Mouse (Mus musculus): ENCODE results near the gene Kcnn1. TPM values are rescaled to one million over a fixed set of nuclear protein-coding genes. Genes with fewer than 3 reads are reported as not detected.

Gene Kcnn1
- polyA plus RNA-seq, 1 experiment, result 0.72 TPM

DNA sequence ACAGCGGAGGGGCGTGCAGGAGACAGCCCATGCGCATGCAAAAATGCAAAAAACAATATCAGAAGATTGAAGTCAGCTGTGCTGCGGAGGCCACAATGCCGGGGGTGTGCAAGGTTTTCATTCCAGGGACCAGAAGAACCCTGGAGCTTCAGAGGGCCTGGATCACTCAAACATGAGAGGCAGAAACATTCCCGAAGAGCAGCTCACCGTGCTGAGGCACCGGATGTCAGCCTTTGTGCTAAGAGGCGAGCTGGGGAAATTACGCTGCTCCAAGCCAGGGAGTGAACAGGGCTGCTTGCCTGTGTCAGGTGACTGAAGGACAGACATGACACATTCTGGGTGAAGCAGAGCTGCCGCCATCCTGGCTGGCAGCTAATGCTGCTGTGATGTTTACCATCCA lies 17.5 kb upstream of the Kcnn1 start:
- Histone ChIP-seq H3K27ac (ENCODE audit: control insufficient read depth, insufficient read depth, low read depth, low read length) (no peak overlapping the region), H3K4me3 (ENCODE audit: control insufficient read depth, low read depth, low read length) (no peak overlapping the region)
- TF ChIP-seq CTCF (IDR thresholded peaks at IDR 0.05; ENCODE audit: control insufficient read depth, insufficient read depth, insufficient replicate concordance, low read depth, low read length) (no peak), POLR2A (IDR thresholded peaks at IDR 0.05; ENCODE audit: control insufficient read depth, low read depth, low read length) (no peak)

DNA sequence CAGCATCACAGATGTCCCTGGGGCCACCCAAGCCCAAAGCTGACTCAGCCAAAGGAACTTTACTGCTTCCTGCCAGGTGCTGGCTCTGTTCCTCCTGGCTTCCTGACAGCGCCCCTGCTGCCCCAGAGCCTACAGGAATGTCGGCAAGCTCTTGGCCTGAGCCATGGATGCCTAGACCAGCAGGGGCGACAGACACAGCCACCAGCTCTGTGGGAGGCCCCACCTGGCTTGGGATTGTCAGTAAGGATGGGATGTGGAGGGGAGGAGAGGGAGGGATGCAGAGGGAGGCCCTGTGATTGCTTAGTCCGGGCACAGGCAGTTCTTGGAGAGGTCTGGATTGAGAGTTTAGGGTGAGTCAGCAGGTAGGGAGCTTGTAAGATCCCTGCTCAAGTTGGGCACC lies 17.1 kb upstream of the Kcnn1 start:
- H3K27me3 ChIP-seq (ENCODE audit: control insufficient read depth, insufficient read depth, low read length), result no peaks in the 10 kb centered on the region
- H3K4me1 ChIP-seq (ENCODE audit: control insufficient read depth, insufficient read depth, low read length), result no peaks in the 10 kb centered on the region; the same call in 1 of the 2 replicates
- H3K36me3 ChIP-seq (ENCODE audit: control insufficient read depth, insufficient read depth, low read length), result no peaks in the 10 kb centered on the region
- no peak overlapping the region for H3K27ac ChIP-seq (ENCODE audit: control insufficient read depth, insufficient read depth, low read depth, low read length)
- H3K4me3 ChIP-seq (ENCODE audit: control insufficient read depth, low read depth, low read length), result no peak overlapping the region
- no peak for TF ChIP-seq POLR2A (IDR thresholded peaks at IDR 0.05; ENCODE audit: control insufficient read depth, low read depth, low read length)
- no peak for TF ChIP-seq CTCF (IDR thresholded peaks at IDR 0.05; ENCODE audit: control insufficient read depth, insufficient read depth, insufficient replicate concordance, low read depth, low read length)

More for the DNA sequence above, 17.5 kb upstream of the Kcnn1 start:
- H3K27me3 ChIP-seq (ENCODE audit: control insufficient read depth, insufficient read depth, low read length), result no peaks in the 10 kb centered on the region
- H3K4me1 ChIP-seq (ENCODE audit: control insufficient read depth, insufficient read depth, low read length), result no peaks in the 10 kb centered on the region; the same call in 1 of the 2 replicates
- H3K36me3 ChIP-seq (ENCODE audit: control insufficient read depth, insufficient read depth, low read length), result no peaks in the 10 kb centered on the region

DNA sequence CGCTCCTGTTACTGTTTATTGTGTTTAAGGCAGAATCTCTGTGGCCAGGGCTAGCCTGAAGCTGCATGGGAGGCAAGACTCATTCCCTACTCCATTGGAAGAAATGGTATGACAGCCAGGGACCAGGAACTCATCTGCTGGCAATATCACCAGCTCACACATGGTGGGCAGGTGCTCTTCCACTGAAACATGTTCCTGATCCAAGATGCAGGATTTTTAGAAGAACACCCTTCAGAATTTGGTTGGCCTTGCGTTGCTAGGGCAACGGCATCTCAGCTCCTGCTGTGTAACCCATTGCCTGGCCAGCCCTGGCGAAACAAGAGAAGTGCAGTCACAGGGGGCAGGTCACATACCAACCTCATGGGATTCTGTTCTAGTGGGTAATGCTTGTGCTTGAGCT lies 16.4 kb upstream of the Kcnn1 start:
- H3K27ac ChIP-seq (ENCODE audit: control insufficient read depth, insufficient read depth, low read depth, low read length), result no peak overlapping the region
- no peaks in the 10 kb centered on the region for H3K27me3 ChIP-seq (ENCODE audit: control insufficient read depth, insufficient read depth, low read length)
- no peak for TF ChIP-seq CTCF (IDR thresholded peaks at IDR 0.05; ENCODE audit: control insufficient read depth, insufficient read depth, insufficient replicate concordance, low read depth, low read length)
- no peak for TF ChIP-seq POLR2A (IDR thresholded peaks at IDR 0.05; ENCODE audit: control insufficient read depth, low read depth, low read length)
- H3K4me1 ChIP-seq (ENCODE audit: control insufficient read depth, insufficient read depth, low read length), result peaks cover under 1% of the 10 kb centered on the region; the same call in 1 of the 2 replicates
- H3K4me3 ChIP-seq (ENCODE audit: control insufficient read depth, low read depth, low read length), result no peak overlapping the region
- H3K36me3 ChIP-seq (ENCODE audit: control insufficient read depth, insufficient read depth, low read length), result no peaks in the 10 kb centered on the region

DNA sequence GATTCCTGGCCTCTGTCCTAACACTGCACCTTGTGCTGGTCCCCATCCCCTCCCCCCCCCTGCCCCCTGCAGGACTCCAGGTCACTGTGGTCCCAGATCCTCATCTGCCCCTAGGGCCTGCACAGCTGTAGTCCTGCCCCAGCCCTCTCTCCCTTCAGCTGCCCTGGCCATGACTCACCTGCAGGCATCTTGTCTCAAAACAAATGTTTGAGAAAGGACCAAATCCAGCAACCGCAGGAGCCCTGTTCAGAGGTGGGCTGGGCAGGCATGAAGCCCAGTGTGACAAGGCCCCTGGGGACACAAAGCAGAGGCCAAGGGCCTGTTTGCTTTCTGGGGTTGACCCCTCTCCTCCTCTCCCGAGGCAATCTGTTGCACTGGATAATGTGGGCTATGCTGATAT lies 15.1 kb upstream of the Kcnn1 start:
- TF ChIP-seq CTCF (IDR thresholded peaks at IDR 0.05; ENCODE audit: control insufficient read depth, insufficient read depth, insufficient replicate concordance, low read depth, low read length) (no peak), POLR2A (IDR thresholded peaks at IDR 0.05; ENCODE audit: control insufficient read depth, low read depth, low read length) (no peak)
- Histone ChIP-seq H3K27me3 (ENCODE audit: control insufficient read depth, insufficient read depth, low read length) (no peaks in the 10 kb centered on the region), H3K27ac (ENCODE audit: control insufficient read depth, insufficient read depth, low read depth, low read length) (no peak overlapping the region), H3K36me3 (ENCODE audit: control insufficient read depth, insufficient read depth, low read length) (no peaks in the 10 kb centered on the region), H3K4me3 (ENCODE audit: control insufficient read depth, low read depth, low read length) (no peak overlapping the region), H3K4me1 (ENCODE audit: control insufficient read depth, insufficient read depth, low read length) (peaks cover 3% of the 10 kb centered on the region; the same call in 1 of the 2 replicates)

DNA sequence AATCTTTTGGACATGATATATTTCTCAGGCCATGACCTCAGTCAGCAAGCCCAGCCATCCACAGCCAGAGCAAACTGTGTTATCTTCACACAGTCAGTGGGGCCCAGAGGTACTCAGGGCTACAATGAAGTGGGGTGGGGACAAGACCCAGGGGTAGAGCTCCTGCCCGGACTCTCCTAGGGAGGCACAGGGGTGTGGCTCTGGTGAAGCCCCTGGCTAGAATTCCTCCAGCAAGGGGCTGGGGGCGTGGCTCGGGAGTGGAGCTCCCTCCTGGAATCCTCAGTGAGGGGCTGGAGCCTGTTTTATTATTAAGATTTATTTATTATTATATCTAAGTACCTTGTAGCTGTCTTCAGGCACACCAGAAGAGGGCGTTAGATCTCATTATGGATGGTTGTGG lies 13.3 kb upstream of the Kcnn1 start:
- TF ChIP-seq POLR2A (IDR thresholded peaks at IDR 0.05; ENCODE audit: control insufficient read depth, low read depth, low read length) (no peak), CTCF (IDR thresholded peaks at IDR 0.05; ENCODE audit: control insufficient read depth, insufficient read depth, insufficient replicate concordance, low read depth, low read length) (no peak)
- H3K27ac ChIP-seq (ENCODE audit: control insufficient read depth, insufficient read depth, low read depth, low read length), result no peak overlapping the region
- H3K4me1 ChIP-seq (ENCODE audit: control insufficient read depth, insufficient read depth, low read length), result peaks cover 7% of the 10 kb centered on the region
- H3K27me3 ChIP-seq (ENCODE audit: control insufficient read depth, insufficient read depth, low read length), result no peaks in the 10 kb centered on the region
- H3K4me3 ChIP-seq (ENCODE audit: control insufficient read depth, low read depth, low read length), result no peak overlapping the region
- no peaks in the 10 kb centered on the region for H3K36me3 ChIP-seq (ENCODE audit: control insufficient read depth, insufficient read depth, low read length)

DNA sequence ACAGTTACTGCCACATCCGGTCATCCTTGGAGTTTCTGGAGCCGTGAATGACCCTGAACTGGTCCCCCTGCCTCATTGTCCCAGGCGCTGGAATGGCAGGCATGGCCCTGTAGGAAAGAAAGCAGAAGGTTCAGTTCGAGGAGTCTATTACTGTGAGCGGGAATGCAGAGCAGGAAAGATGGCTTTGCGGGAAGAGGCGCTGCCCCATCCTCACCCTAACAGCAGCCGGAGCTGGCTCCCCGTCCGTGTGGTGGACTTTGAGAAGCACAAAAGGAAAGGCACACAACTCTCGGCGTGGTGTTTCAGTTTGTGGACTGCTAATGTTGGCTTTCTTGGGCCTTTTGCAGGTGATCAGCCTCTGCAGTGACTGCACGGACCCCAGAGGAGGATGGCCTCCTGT lies 11.4 kb upstream of the Kcnn1 start:
- TF ChIP-seq POLR2A (IDR thresholded peaks at IDR 0.05; ENCODE audit: control insufficient read depth, low read depth, low read length) (no peak), CTCF (IDR thresholded peaks at IDR 0.05; ENCODE audit: control insufficient read depth, insufficient read depth, insufficient replicate concordance, low read depth, low read length) (no peak)
- H3K27me3 ChIP-seq (ENCODE audit: control insufficient read depth, insufficient read depth, low read length), result no peaks in the 10 kb centered on the region
- H3K4me1 ChIP-seq (ENCODE audit: control insufficient read depth, insufficient read depth, low read length), result peaks cover 7% of the 10 kb centered on the region
- peak overlapping the region; percentile 11; the same call in 1 of the 2 replicates for H3K4me3 ChIP-seq (ENCODE audit: control insufficient read depth, low read depth, low read length)
- no peak overlapping the region for H3K27ac ChIP-seq (ENCODE audit: control insufficient read depth, insufficient read depth, low read depth, low read length)
- no peaks in the 10 kb centered on the region for H3K36me3 ChIP-seq (ENCODE audit: control insufficient read depth, insufficient read depth, low read length)

DNA sequence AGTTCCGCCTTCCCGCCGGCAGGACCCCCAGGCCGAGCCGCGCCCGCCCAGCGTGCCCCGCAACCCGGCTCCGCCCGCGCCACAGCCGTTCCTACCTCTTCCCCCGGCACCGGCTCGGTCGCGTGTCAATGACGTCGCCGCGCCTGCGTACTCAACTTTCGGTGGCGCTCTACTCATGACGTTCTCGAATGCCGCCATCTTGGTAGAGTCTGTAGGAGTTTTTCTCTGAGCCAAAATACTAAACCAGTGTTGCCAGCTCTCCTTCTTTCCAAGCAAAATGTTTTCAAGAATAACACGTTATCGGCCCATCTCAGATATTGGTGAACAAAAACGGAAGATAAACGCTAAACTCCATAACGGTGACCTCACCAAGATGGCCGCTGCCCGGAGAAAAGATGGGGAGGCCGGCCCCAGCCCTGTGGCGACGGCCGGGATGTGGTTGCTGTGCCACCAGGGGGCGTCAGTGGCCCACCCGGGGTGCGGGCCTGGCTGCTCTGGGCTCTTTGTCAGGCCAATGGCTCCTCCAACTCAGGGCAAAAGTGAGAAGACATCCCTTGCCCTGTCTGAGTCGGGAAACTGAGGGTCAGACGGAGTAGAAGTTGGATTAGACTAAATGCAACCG lies 10.4 kb upstream of the Kcnn1 start, which contains the start of gene Ccdc124:
TSS of gene Ccdc124 (minus strand) at position 572 of the 622 bp plus-strand sequence.
- Histone ChIP-seq H3K4me3 (ENCODE audit: control insufficient read depth, low read depth, low read length) (peak within 1 kb of the TSS; percentile 90), H3K27ac (ENCODE audit: control insufficient read depth, insufficient read depth, low read depth, low read length) (peak within 1 kb of the TSS; percentile 89), H3K36me3 (ENCODE audit: control insufficient read depth, insufficient read depth, low read length) (no peaks in the 10 kb centered on the region), H3K4me1 (ENCODE audit: control insufficient read depth, insufficient read depth, low read length) (peaks cover 12% of the 10 kb centered on the region), H3K27me3 (ENCODE audit: control insufficient read depth, insufficient read depth, low read length) (no peaks in the 10 kb centered on the region)
- TF ChIP-seq POLR2A (IDR thresholded peaks at IDR 0.05; ENCODE audit: control insufficient read depth, low read depth, low read length) (peak; percentile 50; the same call in 1 of the 2 replicates), CTCF (IDR thresholded peaks at IDR 0.05; ENCODE audit: control insufficient read depth, insufficient read depth, insufficient replicate concordance, low read depth, low read length) (peak; percentile 81)
